Mouse (Mus musculus) liver, embryonic 14.5 days (tissue): ENCODE results near the gene Vcam1. TPM values are rescaled to one million over a fixed set of nuclear protein-coding genes. Genes with fewer than 3 reads are reported as not detected.

Experiments used
- ATAC-seq: fragments of 200-750 bp; cut with Nextera tagmentation; 2 replicates; pipeline ENCODE4 v1.8.0; 2017; ENCODE audit warnings: moderate number of reproducible peaks, mild to moderate bottlenecking, moderate library complexity; ENCODE audit not compliant: insufficient read depth
- DNase-seq, 3 experiments: peaks; one replicate each; pipeline ENCODE4 v3.0.0-alpha.2; 2012 to 2013; ENCODE audit warnings: low read depth in 3 of 3, low spot score in 3 of 3
- H3K27ac ChIP-seq: fragments of 300-500 bp; sonication (generic); 2 replicates; pipeline ENCODE4 v1.5.1; 2014; ENCODE audit warnings: moderate library complexity, mild to moderate bottlenecking, control low read depth, inconsistent platforms
- H3K27me3 ChIP-seq: fragments of 300-500 bp; sonication (generic); 2 replicates; pipeline ENCODE4 v1.6.1; 2014; ENCODE audit warnings: mild to moderate bottlenecking, low read length, moderate library complexity; ENCODE audit not compliant: control insufficient read depth, insufficient read depth
- H3K36me3 ChIP-seq: fragments of 300-500 bp; sonication (generic); replicated peaks from 2 replicates; pipeline ENCODE4 v1.6.1; 2014; ENCODE audit warnings: low read depth; ENCODE audit not compliant: control insufficient read depth, insufficient read depth
- H3K4me1 ChIP-seq, 2 experiments: fragments of 200-500 bp in 1 of 2; fragments of 300-500 bp in 1 of 2; sonication (generic) in 1 of 2; replicated peaks; 2 replicates each; pipeline ENCODE4 v1.6.1; 2012 to 2014; ENCODE audit warnings: antibody characterized with exemption in 1 of 2, inconsistent platforms in 1 of 2, low read length in 1 of 2; ENCODE audit not compliant: control insufficient read depth in 2 of 2, insufficient read depth in 2 of 2
- H3K4me2 ChIP-seq: fragments of 300-500 bp; sonication (generic); 2 replicates; pipeline ENCODE4 v1.6.1; 2014; ENCODE audit warnings: low read depth, mild to moderate bottlenecking, control low read depth, moderate library complexity
- H3K4me3 ChIP-seq, 2 experiments: fragments of 200-500 bp in 1 of 2; fragments of 300-500 bp in 1 of 2; sonication (generic) in 1 of 2; 2 replicates each; pipeline ENCODE4 v1.5.1; 2012 to 2014; ENCODE audit warnings: low read depth in 2 of 2, low read length in 2 of 2, mild to moderate bottlenecking in 2 of 2, control low read depth in 1 of 2, inconsistent platforms in 1 of 2, moderate library complexity in 1 of 2; ENCODE audit not compliant: insufficient read depth in 1 of 2
- H3K9ac ChIP-seq: fragments of 300-500 bp; sonication (generic); replicated peaks from 2 replicates; pipeline ENCODE4 v1.6.1; 2014; ENCODE audit warnings: mild to moderate bottlenecking, control low read depth, moderate library complexity
- H3K9me3 ChIP-seq: fragments of 300-500 bp; sonication (generic); 2 replicates; pipeline ENCODE4 v1.6.1; 2016; ENCODE audit warnings: low read length, mixed read lengths; ENCODE audit not compliant: control insufficient read depth
- CTCF ChIP-seq: IDR thresholded peaks from 2 replicates; pipeline ENCODE4 v1.5.1; 2016; ENCODE audit warnings: antibody characterized with exemption, low read depth, control low read depth
- EP300 ChIP-seq: IDR thresholded peaks from 2 replicates; pipeline ENCODE4 v1.6.1; 2016; ENCODE audit warnings: antibody characterized with exemption, low read depth
- WGBS: fragments of 180-500 bp; shearing (Covaris S2); extraction: QIAGEN DNeasy Blood & Tissue Kit; methylation state at CpG from one replicate; pipeline ENCODE4 v1.1.7; 2014; ENCODE audit not compliant: insufficient replicate concordance; 5-methylcytosine and 5-hydroxymethylcytosine counted together
- polyA plus RNA-seq, 2 experiments: library from polyadenylated mRNA; depleted of rRNA in 1 of 2; stranded (reverse) in 1 of 2; unstranded in 1 of 2; fragments of >200 nt; fragmentation: Nextera tagmentation in 1 of 2; extraction: Ambion mirVana in 1 of 2; gene quantifications; 2 replicates each; pipeline versions ENCODE4 v1.2.1 to v1.2.3; 2012 to 2014

The Vcam1 gene
- polyA plus RNA-seq, 2 experiments: 22.3 to 74.2 TPM

DNA sequence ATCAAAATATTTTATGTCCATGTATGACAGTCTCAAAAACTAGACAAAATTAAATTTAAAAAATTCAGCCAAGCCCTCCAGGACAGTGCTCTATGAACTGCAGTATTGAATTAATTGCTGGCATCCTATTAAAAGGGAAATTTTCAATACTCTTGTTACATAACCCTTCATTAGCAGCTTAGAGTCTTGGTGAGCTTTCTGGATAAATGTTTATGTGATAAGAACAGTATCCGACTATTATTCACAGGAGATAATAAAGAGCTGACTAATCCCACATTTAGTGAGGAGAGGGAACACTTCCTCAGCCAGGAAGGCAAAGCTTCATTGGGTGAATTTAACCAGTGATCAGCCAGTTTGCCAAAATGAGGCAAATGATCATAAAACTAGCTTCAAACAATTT, 35.5 kb upstream of the Vcam1 start:
- no peak for DNase-seq
- ATAC-seq: no peak
- H3K9ac ChIP-seq: no peak overlapping the region
- TF ChIP-seq CTCF: no peak
- no peak for TF ChIP-seq EP300
- H3K9me3 ChIP-seq: no peaks in the 10 kb centered on the region
- no peak overlapping the region for H3K4me2 ChIP-seq
- WGBS: 29% methylated on average over 1 of the region's 1 CpGs
- no peaks in the 10 kb centered on the region for H3K36me3 ChIP-seq
- H3K27me3 ChIP-seq: no peaks in the 10 kb centered on the region
- H3K4me1 ChIP-seq: no peaks in the 10 kb centered on the region
- no peak overlapping the region for H3K4me3 ChIP-seq
- no peak overlapping the region for H3K27ac ChIP-seq

GRCm38 (mm10) chr3:116163517-116163916, 34.0 kb upstream of the Vcam1 start:
- TF ChIP-seq CTCF (no peak), EP300 (no peak)
- Histone ChIP-seq H3K4me3 (no peak overlapping the region), H3K4me2 (no peak overlapping the region), H3K36me3 (no peaks in the 10 kb centered on the region), H3K9me3 (no peaks in the 10 kb centered on the region), H3K4me1 (no peaks in the 10 kb centered on the region), H3K9ac (no peak overlapping the region), H3K27ac (no peak overlapping the region), H3K27me3 (no peaks in the 10 kb centered on the region)
- DNase-seq: no peak
- no peak for ATAC-seq
- WGBS: 50% methylated on average over 5 of the region's 5 CpGs

DNA sequence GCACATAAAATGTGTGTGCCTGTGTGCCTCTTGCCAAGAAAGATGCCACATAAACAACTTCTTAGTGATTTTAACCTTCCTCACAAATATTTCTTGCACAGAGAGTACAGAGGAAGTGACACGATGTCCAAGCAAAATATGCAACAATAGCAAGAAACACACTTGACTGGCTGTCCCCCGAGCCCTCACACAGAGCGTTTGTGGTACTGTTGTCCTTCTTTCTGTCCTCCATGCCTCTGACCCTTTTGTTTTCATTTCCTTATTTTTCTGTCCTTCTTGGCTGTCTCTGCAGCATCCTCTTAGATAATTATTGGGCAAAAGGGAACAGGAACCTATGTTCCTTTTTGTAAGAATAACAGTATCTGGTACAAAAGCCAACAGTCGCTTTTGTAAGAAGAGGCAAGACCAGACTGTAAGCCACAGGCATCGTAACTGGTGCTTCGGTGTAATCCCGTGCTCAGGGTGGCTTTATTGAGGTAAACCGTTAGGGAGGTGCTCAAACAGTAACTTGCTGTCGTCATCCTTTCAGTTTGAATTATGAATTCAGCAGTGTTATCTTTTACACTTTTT, 32.7 kb upstream of the Vcam1 start:
- Histone ChIP-seq H3K36me3 (no peaks in the 10 kb centered on the region), H3K9ac (no peak overlapping the region), H3K4me2 (no peak overlapping the region), H3K27ac (no peak overlapping the region), H3K4me3 (no peak overlapping the region), H3K9me3 (no peaks in the 10 kb centered on the region), H3K27me3 (no peaks in the 10 kb centered on the region), H3K4me1 (no peaks in the 10 kb centered on the region)
- TF ChIP-seq CTCF (no peak), EP300 (no peak)
- ATAC-seq (no peak), DNase-seq (no peak)
- WGBS: 63% methylated on average over 9 of the region's 9 CpGs

GRCm38 (mm10) chr3:116159376-116159775, 29.9 kb upstream of the Vcam1 start:
- ATAC-seq (no peak), DNase-seq (no peak)
- Histone ChIP-seq H3K36me3 (no peaks in the 10 kb centered on the region), H3K4me1 (no peaks in the 10 kb centered on the region), H3K27ac (no peak overlapping the region), H3K9me3 (no peaks in the 10 kb centered on the region), H3K27me3 (no peaks in the 10 kb centered on the region), H3K9ac (no peak overlapping the region), H3K4me3 (no peak overlapping the region), H3K4me2 (no peak overlapping the region)
- 71% methylated on average over 5 of the region's 5 CpGs for WGBS
- no peak for TF ChIP-seq CTCF
- TF ChIP-seq EP300: no peak

DNA sequence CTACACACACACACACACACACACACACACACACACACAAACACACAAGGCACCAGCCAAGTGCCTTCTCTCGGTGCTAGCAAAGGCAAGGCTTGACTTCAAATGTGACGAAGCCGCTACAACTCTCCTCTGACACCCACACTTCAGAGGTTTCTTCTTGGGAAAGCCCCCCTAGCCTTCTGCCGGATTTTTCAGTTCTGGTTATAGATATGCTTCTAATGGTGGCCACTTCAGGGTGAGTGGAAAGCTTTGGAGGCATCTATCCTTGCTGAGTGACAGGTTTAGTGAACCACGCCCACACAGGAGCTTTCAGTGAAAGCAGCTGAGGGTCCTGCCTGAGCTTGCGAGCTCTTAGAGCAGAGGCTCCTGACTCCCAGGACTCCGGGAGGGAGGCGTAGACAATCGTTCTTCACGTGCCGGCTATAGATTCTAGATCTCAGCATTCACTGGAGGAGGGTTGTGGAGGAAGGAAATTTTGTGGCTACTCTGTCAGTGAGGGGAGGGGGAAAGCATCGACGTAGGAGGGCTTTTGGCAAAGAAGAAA, 28.0 kb upstream of the Vcam1 start:
- H3K4me3 ChIP-seq: no peak overlapping the region
- TF ChIP-seq EP300: no peak
- TF ChIP-seq CTCF: no peak
- ATAC-seq (no peak), DNase-seq (no peak)
- no peaks in the 10 kb centered on the region for H3K9me3 ChIP-seq
- H3K4me1 ChIP-seq: no peaks in the 10 kb centered on the region
- H3K27me3 ChIP-seq: no peaks in the 10 kb centered on the region
- no peak overlapping the region for H3K4me2 ChIP-seq
- 60% methylated on average over 13 of the region's 13 CpGs for WGBS
- H3K36me3 ChIP-seq: no peaks in the 10 kb centered on the region
- H3K27ac ChIP-seq: no peak overlapping the region
- H3K9ac ChIP-seq: no peak overlapping the region
